Mouse (Mus musculus) left cerebral cortex, adult 2 months (tissue): Measurements from ENCODE around the gene Msln. TPM values are rescaled to one million over a fixed set of nuclear protein-coding genes. Genes with fewer than 3 reads are reported as not detected.
A peak's percentile ranks its signal among the peaks of the same experiment; 100 is the strongest.

Experiments
- DNase-seq, 2 experiments: peaks; one replicate each; pipeline ENCODE4 v3.0.0; 2021 to 2022; ENCODE audit warnings: low spot score in 2 of 2, mixed read lengths in 1 of 2; ENCODE audit errors: extremely low spot score in 1 of 2
- H3K27ac ChIP-seq: fragments of 200-600 bp; 2 replicates; pipeline ENCODE4 v1.8.1; 2022
- H3K4me3 ChIP-seq: fragments of 200-600 bp; 2 replicates; pipeline ENCODE4 v1.8.1; 2022
- CTCF ChIP-seq: fragments of 200-600 bp; IDR thresholded peaks from 2 replicates; pipeline ENCODE4 v1.8.1; 2022; ENCODE audit warnings: antibody characterized with exemption, mild to moderate bottlenecking, moderate library complexity
- intact Hi-C: fragments of 180-260 bp; cut with DNase I; formaldehyde crosslinking; loops from one replicate; pipeline ENCODE4 v1.15.1; 2025
- long read RNA-seq, 2 experiments: library from polyadenylated mRNA; stranded (forward); transcript quantifications; one replicate each; pipeline ENCODE4 v2.0.0; 2021; ENCODE audit warnings: borderline mapping rate in 2 of 2
- total RNA-seq, 2 experiments: library from RNA; stranded (reverse); gene quantifications; 2 replicates each; pipeline ENCODE4 v1.2.3; 2021

Gene Msln
- 1 to 10 TPM; 3.1 to 3.9 TPM for total RNA-seq
- long read RNA-seq, experiment 1, partial matches to known transcripts = 1 of 2 reads
- long read RNA-seq, experiment 1, other reads (novel, unspliced or antisense) = 1 of 2 reads
- long read RNA-seq, experiment 2, partial matches to known transcripts = 1 of 1 reads
- long read RNA-seq, experiment 2, other reads (novel, unspliced or antisense) = 0 of 1 reads

DNA sequence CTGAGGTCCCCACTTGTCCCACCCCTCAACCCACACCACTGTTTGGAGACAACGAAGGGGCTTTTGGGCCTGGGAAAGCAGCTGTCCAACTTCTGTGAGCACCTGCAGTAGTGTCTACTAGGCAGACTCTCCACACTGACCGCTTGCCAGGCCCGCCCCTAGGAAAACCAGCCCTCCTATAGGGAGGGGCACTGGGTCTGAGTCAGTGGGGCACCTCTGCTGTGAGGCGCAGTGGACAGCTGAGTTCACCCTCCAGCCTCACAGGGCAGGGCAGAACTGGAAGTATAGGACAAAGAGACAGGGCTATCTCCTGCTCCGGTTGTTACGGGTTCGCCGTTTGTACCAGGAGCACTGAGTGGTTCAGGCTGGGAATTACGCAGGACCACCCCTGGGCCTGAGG, at the start of gene Msln:
Gene Msln (minus strand): TSS at position 138 of the 400 bp plus-strand sequence.
- no peak for TF ChIP-seq CTCF
- Histone ChIP-seq H3K4me3 (no peak within 1 kb of the TSS), H3K27ac (no peak within 1 kb of the TSS)
- intact Hi-C loops = no loop called here
- DNase-seq = no peak

DNA sequence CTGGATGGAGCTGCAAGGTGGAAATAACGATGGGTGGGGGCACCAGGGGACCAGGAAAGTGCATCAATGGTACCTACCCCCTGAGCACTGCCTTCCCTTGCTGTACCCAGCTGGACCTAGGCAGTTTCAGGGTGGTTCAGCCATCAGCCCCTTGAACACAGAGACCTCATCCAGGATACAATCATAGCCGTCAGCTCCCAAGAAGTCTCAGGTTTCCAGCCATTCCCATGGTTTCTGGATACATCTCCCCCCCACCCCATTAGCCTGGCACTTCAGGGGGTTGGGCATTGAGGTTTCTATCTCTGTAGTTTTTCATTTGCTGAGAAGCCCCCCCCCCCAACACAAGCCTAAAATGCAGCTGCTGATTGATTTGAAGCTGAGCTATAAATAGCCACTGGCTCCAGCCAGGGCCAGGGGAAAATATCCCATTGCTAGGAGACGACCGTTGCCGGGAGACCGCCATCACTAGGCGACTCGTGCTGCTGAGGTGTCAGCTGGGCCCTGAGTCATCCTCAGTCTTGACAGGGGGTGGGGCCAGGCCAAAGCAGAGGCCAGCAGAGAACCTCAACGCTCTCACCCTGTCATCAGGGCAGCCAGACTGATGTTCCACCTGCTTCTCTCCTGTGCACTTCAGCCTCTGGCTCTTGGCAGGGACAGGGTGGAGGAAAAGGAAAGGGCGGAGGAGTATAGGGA, 48.8 kb upstream of the Msln start:
- no peak for TF ChIP-seq CTCF
- peak overlapping the region; percentile 96 for H3K27ac ChIP-seq
- intact Hi-C loops = loop anchor here (5.0 kb wide), 2 partner anchors 231 to 406 kb away; partner anchors contain the start of gene Sox8
- DNase-seq = peak; percentile 77 to 82
- peak overlapping the region; percentile 37 for H3K4me3 ChIP-seq

DNA sequence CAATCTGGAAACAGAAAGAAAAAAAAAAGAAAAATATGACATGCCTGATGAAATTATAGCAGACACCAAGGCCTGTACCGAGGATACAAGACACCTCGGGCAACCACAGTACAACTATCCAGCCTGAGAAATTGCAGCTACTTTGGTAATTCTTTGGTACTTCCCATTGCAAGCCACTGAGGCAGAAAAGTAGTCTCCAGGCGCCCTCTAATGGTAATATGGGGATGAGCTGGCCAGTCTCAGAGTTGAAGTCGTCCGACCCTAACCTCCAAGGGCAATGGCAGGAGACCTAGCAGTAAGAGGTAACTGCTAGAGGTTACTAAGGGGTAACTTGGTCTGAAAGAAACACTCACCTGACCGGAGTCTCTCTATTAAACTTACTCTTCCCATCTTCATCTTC, 46.9 kb upstream of the Msln start:
- intact Hi-C loops = loop anchor here (1.0 to 5.0 kb wide), 5 partner anchors 28 to 404 kb away; partner anchors contain the start of genes Narfl and Sox8
- Histone ChIP-seq H3K27ac (peak overlapping the region; percentile 51), H3K4me3 (no peak overlapping the region)
- TF ChIP-seq CTCF = peak; percentile 89
- DNase-seq = peak; percentile 58 to 67

DNA sequence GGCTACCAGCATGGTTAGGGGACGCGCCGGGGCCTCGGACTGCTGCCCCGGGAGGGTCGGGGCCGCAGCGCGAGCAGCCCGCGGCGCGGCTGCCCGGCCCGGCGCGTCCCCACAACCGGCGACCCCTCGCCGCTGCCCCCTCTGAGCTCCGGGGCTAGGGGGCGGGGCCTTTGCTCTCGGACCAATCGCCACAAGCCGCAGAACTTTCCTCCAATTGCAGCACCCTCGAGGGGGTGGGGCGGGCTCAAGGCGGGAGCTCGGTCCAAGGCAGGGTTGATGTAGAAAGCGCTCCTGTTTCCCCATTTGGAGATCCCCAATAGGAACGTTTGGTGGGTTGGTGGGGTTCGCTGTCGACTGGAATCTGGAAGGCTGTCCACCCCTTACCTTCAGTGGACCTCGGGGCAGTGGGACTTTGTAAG, 42.8 kb upstream of the Msln start, which contains the start of gene Metrn:
Gene Metrn (minus strand): TSS at position 186 of the 419 bp plus-strand sequence.
- TF ChIP-seq CTCF = no peak
- intact Hi-C loops = loop anchor here (1.0 kb wide), 1 partner anchor 24 kb away; the partner anchor contains the start of gene Narfl
- Histone ChIP-seq H3K4me3 (peak within 1 kb of the TSS; percentile 53), H3K27ac (peak within 1 kb of the TSS; percentile 76)
- DNase-seq = peak; percentile 76 to 81

DNA sequence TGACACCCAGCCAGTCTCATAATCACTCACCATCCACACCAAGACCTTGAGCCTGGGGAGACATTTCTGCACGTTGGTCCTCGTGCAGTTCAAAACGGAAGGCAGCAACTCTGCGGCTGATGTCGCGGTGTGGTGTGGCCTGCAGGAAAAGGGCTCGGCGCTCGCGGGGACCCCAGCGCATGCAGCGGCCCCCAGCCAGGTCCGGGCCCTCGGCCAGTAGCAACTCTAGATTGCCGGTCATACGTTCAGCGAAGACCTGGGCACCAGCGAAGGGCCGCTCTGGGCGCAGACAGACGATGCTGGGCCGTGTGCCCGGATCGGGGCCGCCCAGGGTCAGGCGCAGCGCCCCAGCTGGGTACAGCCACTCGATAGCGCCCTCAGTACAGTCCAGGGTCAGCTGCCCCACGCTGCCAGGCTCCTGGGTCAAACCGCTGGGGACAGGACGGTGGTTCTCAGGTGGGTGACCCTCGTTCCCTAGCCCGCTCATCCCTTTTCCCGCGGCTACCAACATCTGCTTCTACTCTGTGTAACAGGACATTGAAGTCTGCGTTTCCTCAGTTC, 42.1 kb upstream of the Msln start:
- DNase-seq = no peak
- peak overlapping the region; percentile 76 for H3K27ac ChIP-seq
- TF ChIP-seq CTCF = no peak
- peak overlapping the region; percentile 53 for H3K4me3 ChIP-seq
- intact Hi-C loops = no loop called here

DNA sequence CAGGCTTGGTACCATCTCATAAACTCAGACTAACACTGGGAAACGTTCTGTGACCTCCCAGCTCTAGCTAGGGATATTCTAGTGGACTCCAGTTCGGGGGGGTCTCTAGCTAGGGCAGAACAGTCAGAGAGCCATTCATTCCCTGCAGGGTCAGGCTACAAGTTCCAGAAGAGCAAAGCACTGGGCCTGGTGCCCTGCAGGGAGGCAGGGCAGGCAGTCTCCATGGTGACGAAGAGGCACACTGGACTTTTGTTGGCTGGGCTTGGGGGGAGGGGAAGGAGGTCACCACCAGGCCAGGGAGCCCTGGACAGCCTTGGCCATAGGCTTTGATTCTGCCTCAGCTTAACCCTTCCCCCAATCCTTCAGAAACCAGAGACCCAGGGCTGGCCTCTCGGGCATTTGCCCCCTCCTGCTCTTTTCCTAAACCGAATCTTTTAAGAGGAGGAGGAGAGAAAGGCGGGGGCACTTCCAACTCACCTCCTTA, 41.5 kb upstream of the Msln start, which contains the start of gene AC134908.4:
Gene AC134908.4 (minus strand): TSS at position 51 of the 484 bp plus-strand sequence.
- Histone ChIP-seq H3K4me3 (peak within 1 kb of the TSS; percentile 53), H3K27ac (peak within 1 kb of the TSS; percentile 78)
- intact Hi-C loops = no loop called here
- no peak for TF ChIP-seq CTCF
- peak in 1 of 2 experiments; percentile 70 for DNase-seq

DNA sequence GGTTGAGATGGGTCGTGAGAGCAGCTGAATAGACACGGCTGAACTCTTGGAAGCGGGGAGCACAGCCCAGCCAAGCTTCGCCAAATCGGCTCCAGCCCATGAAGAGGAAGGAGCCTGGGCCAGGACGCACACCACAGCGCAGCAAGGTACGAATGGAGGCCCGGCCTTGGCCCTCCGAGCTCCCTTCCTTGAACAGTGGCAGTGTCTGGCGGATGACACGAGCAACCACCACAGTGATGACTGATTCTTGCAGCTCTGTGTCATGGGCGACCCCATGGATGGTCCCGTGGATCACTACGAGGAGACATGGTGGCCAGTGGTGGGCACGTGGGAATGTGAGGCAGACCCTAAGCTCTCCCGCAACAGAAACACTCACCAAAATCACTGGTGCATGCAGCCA, 40.8 kb upstream of the Msln start:
- intact Hi-C loops = no loop called here
- H3K4me3 ChIP-seq = peak overlapping the region; percentile 18
- H3K27ac ChIP-seq = peak overlapping the region; percentile 78
- no peak for DNase-seq
- TF ChIP-seq CTCF = no peak

DNA sequence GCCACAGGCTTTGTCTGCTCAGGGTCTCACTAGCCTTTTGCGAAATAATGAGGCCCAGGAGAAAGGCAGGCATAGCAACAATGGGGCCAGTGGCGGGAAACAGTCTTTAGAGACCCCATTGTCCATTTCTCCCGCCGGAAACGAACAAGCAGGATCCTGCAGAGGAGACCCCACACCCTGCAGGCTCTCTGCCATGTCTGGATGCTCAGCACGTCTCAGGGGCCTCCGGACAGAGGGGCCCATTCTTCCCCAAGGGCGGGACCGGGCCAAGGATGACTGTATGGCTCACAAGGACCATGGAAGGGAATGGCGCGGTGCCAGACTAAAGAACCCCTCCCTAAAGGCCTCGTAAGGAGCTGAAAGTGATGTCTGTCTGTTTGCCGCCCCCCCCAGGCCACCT, 40.0 kb upstream of the Msln start:
- Histone ChIP-seq H3K27ac (0 out of 2 replicates have a peak overlapping the region, but pooled peaks have one; percentile 78), H3K4me3 (no peak overlapping the region)
- no peak for DNase-seq
- intact Hi-C loops = no loop called here
- TF ChIP-seq CTCF = no peak

DNA sequence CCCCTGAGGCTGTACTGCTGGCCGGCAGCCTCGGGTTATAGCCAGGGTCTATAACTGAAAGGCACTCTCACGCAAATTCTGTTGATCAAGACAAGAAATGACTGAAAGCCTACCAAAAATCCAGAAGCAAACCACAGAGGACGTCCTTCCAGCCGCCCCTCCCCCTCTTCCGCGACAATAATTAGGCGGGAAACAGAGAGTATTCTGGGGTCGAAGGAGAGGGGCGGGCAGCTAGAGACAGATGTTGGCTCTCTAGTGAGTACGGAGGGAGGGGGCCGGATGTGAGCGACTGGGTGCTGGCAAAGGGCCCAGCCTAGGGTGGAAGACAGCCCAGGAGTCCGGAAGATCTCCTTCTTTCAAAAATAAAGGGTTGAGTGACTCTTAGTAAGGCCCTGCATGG, 38.4 kb upstream of the Msln start, which contains the start of gene Fam173a:
Gene Fam173a (minus strand): TSS at position 287 of the 400 bp plus-strand sequence.
- intact Hi-C loops = no loop called here

DNA sequence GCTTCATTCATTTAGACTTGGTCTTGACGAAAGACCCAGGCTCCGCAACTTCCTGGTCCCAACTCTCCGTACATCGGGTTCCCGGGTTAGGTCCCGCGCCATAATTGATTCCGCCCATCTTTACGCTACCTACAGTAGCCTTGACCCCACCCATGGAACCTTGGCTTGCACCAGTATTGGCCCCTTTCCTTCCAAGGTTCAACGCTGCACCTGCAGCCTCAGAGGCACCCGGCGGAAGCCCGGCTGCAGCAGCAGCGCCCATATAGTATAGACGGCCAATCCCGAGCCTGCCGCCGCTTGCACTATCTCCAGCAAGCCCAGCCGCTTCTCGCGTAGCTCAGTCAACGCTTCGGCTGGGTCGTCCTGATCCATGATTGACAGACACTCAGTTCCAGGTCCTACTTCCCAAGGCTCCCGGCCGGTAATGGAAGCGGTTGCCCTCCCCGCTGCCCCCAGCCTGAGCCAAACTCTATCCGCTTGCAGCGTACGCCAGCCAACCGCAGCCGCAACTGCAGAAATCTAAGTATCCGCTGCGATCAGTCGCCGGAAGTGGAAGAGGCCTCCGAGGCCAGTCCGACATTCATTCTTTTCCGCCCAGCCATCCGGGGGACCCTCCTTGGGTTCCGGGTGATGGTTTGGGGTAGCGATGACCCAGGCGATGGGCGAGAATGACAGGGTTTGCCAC, 37.8 kb upstream of the Msln start:
- H3K4me3 ChIP-seq = peak overlapping the region; percentile 89
- intact Hi-C loops = no loop called here
- peak; percentile 82 to 88 for DNase-seq
- H3K27ac ChIP-seq = peak overlapping the region; percentile 89
- no peak for TF ChIP-seq CTCF

More for the DNA sequence above, 38.4 kb upstream of the Msln start, which contains the start of gene Fam173a:
- peak; percentile 58 to 74 for DNase-seq
- Histone ChIP-seq H3K27ac (peak within 1 kb of the TSS; percentile 89), H3K4me3 (peak within 1 kb of the TSS; percentile 89)
- TF ChIP-seq CTCF = no peak

DNA sequence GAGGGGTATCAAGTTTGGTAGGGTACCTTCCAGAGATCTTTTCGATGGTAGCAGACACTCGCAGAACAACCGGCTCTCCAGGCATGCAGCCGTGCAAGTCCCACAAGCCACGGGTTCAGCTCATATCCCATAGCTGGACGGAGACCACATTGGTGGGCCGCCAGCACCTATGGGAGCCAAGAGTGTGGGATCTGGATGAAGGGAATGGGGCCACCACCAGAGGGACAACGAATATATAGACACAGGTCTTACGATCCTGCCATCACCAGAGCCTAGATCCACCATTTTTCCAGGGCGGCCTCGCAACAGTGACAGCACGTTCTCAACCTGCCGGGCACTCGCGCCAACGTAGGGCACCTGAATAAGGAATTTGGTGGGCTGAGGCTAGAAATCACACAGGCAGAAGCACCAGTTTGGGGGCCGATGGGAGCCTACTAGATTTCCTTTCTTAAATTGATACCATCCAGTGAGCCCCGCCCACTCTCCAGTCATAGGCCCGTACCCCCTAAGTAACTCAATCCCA, 37.2 kb upstream of the Msln start:
- H3K27ac ChIP-seq = peak overlapping the region; percentile 89
- intact Hi-C loops = no loop called here
- no peak for DNase-seq

More for the DNA sequence above, 37.2 kb upstream of the Msln start:
- no peak; the same call in 1 of the 2 replicates for TF ChIP-seq CTCF
- peak overlapping the region; percentile 89 for H3K4me3 ChIP-seq
